Mouse (Mus musculus): Measurements from ENCODE around the gene Vps9d1.

- TF ChIP-seq POLR2A (IDR thresholded peaks at IDR 0.05; ENCODE audit: extremely low read depth, insufficient read depth, low read length) (no peak), CTCF (IDR thresholded peaks at IDR 0.05; ENCODE audit: extremely low read depth, insufficient read depth, low read length) (no peak)
Measured at GRCm38 (mm10) chr8:123239398-123239797, 14.8 kb downstream of the Vps9d1 start.

All from cortical plate, adult 2 months (tissue).